Mouse (Mus musculus) gastrocnemius, adult 2 months (tissue): ENCODE results near the gene Mybbp1a. TPM values are rescaled to one million over a fixed set of nuclear protein-coding genes. Genes with fewer than 3 reads are reported as not detected.

Experiments used
- DNase-seq: peaks from one replicate; pipeline ENCODE4 v3.0.0; 2022
- H3K27ac ChIP-seq: fragments of 200-600 bp; 2 replicates; pipeline ENCODE4 v1.8.1; 2022; ENCODE audit warnings: mild to moderate bottlenecking
- H3K4me3 ChIP-seq: fragments of 200-600 bp; 2 replicates; pipeline ENCODE4 v1.8.1; 2022; ENCODE audit warnings: mild to moderate bottlenecking, moderate library complexity
- CTCF ChIP-seq: fragments of 200-600 bp; IDR thresholded peaks from 2 replicates; pipeline ENCODE4 v1.8.1; 2022; ENCODE audit warnings: antibody characterized with exemption, mild to moderate bottlenecking, moderate library complexity
- intact Hi-C: fragments of 180-260 bp; cut with DNase I; formaldehyde crosslinking; loops from one replicate; pipeline ENCODE4 v1.15.1; 2025
- total RNA-seq, 2 experiments: library from RNA; stranded (reverse); gene quantifications; 2 replicates each; pipeline ENCODE4 v1.2.3; 2021

Mybbp1a gene
- total RNA-seq, 2 experiments from 2014 or later: 60.2 to 60.9 TPM

- peak overlapping the region; percentile 75 for H3K27ac ChIP-seq
- intact Hi-C loops: no loop called here
- no peak for TF ChIP-seq CTCF
- peak; percentile 46 for DNase-seq
- H3K4me3 ChIP-seq: no peak overlapping the region
Measured at GRCm38 (mm10) chr11:72476074-72476625, 35.0 kb downstream of the Mybbp1a start.

GRCm38 (mm10) chr11:72477182-72477581 lies 36.0 kb downstream of the Mybbp1a start:
- peak overlapping the region; percentile 79 for H3K27ac ChIP-seq
- no peak overlapping the region; the same call in 1 of the 2 replicates for H3K4me3 ChIP-seq
- intact Hi-C loops: no loop called here
- no peak for DNase-seq
- TF ChIP-seq CTCF: no peak

GRCm38 (mm10) chr11:72477653-72478052 lies 36.5 kb downstream of the Mybbp1a start:
- intact Hi-C loops: no loop called here
- no peak for TF ChIP-seq CTCF
- DNase-seq: no peak
- H3K4me3 ChIP-seq: no peak overlapping the region; the same call in 1 of the 2 replicates
- H3K27ac ChIP-seq: peak overlapping the region; percentile 79

- Histone ChIP-seq H3K4me3 (no peak overlapping the region), H3K27ac (peak overlapping the region; percentile 79)
- intact Hi-C loops: no loop called here
- no peak for TF ChIP-seq CTCF
- DNase-seq: peak; percentile 56
Measured at GRCm38 (mm10) chr11:72478228-72478627, 37.1 kb downstream of the Mybbp1a start.

- DNase-seq: no peak
- peak overlapping the region; percentile 38 for H3K27ac ChIP-seq
- H3K4me3 ChIP-seq: no peak overlapping the region
- intact Hi-C loops: no loop called here
- TF ChIP-seq CTCF: no peak
Measured at GRCm38 (mm10) chr11:72479499-72479898, 38.3 kb downstream of the Mybbp1a start.

GRCm38 (mm10) chr11:72481313-72481712 lies 40.2 kb downstream of the Mybbp1a start:
- DNase-seq: peak; percentile 61
- Histone ChIP-seq H3K27ac (peak overlapping the region; percentile 70), H3K4me3 (peak overlapping the region; percentile 17)
- TF ChIP-seq CTCF: no peak
- intact Hi-C loops: no loop called here

GRCm38 (mm10) chr11:72481952-72482351 lies 40.8 kb downstream of the Mybbp1a start:
- no peak for DNase-seq
- H3K4me3 ChIP-seq: no peak overlapping the region
- intact Hi-C loops: no loop called here
- peak overlapping the region; percentile 70 for H3K27ac ChIP-seq
- TF ChIP-seq CTCF: no peak

- intact Hi-C loops: no loop called here
- peak overlapping the region; percentile 41 for H3K27ac ChIP-seq
- no peak for TF ChIP-seq CTCF
Measured at GRCm38 (mm10) chr11:72484549-72484948, 43.4 kb downstream of the Mybbp1a start.

GRCm38 (mm10) chr11:72485157-72485556 lies 44.0 kb downstream of the Mybbp1a start:
- Histone ChIP-seq H3K4me3 (no peak overlapping the region), H3K27ac (peak overlapping the region; percentile 41)
- no peak for DNase-seq
- intact Hi-C loops: loop anchor here (5.0 kb wide), 1 partner anchor 43 kb away; the partner anchor contains the start of gene Mybbp1a
- no peak for TF ChIP-seq CTCF

More at GRCm38 (mm10) chr11:72484549-72484948, 43.4 kb downstream of the Mybbp1a start:
- no peak for DNase-seq
- no peak overlapping the region; the same call in 1 of the 2 replicates for H3K4me3 ChIP-seq

- intact Hi-C loops: loop anchor here (5.0 kb wide), 1 partner anchor 44 kb away; the partner anchor contains the start of gene Mybbp1a
- no peak for DNase-seq
- no peak for TF ChIP-seq CTCF
- Histone ChIP-seq H3K27ac (peak overlapping the region; percentile 41; the same call in 1 of the 2 replicates), H3K4me3 (no peak overlapping the region)
Measured at GRCm38 (mm10) chr11:72485960-72486359, 44.8 kb downstream of the Mybbp1a start.

GRCm38 (mm10) chr11:72487171-72487570 lies 46.0 kb downstream of the Mybbp1a start:
- intact Hi-C loops: loop anchor here (5.0 kb wide), 1 partner anchor 45 kb away; the partner anchor contains the start of gene Mybbp1a
- no peak for DNase-seq
- H3K27ac ChIP-seq: peak overlapping the region; percentile 88
- TF ChIP-seq CTCF: no peak
- H3K4me3 ChIP-seq: peak overlapping the region; percentile 86

- no peak for TF ChIP-seq CTCF
- Histone ChIP-seq H3K4me3 (peak overlapping the region; percentile 86), H3K27ac (peak overlapping the region; percentile 88)
- peak; percentile 54 for DNase-seq
- intact Hi-C loops: loop anchor here (5.0 kb wide), 1 partner anchor 45 kb away; the partner anchor contains the start of gene Mybbp1a
Measured at GRCm38 (mm10) chr11:72487739-72488138, 46.6 kb downstream of the Mybbp1a start.

- no peak for TF ChIP-seq CTCF
- peak; percentile 70 for DNase-seq
- peak overlapping the region; percentile 86 for H3K4me3 ChIP-seq
- intact Hi-C loops: loop anchor here (5.0 kb wide), 1 partner anchor 47 kb away; the partner anchor contains the start of gene Mybbp1a
- peak overlapping the region; percentile 88 for H3K27ac ChIP-seq
Measured at GRCm38 (mm10) chr11:72488753-72489271, 47.7 kb downstream of the Mybbp1a start.
